Mouse (Mus musculus): Measurements from ENCODE around the gene AI467606. TPM values are rescaled to one million over a fixed set of nuclear protein-coding genes. Genes with fewer than 3 reads are reported as not detected.
"Not testable (repeated sequence)": the region's sequence is repeated elsewhere in the genome, so short reads cannot be mapped to it uniquely, and the experiment has no call there.

Gene AI467606
- polyA plus RNA-seq, 1 experiment from 2014 or later: 1.8 TPM

GRCm38 (mm10) chr7:127082995-127083394 is 8.2 kb upstream of the AI467606 start:
- H3K4me3 ChIP-seq: no peak overlapping the region
- no peak overlapping the region for H3K4me2 ChIP-seq
- H3K9me3 ChIP-seq: no peaks in the 10 kb centered on the region
- no peaks in the 10 kb centered on the region for H3K36me3 ChIP-seq
- H3K9ac ChIP-seq: no peak overlapping the region
- H3K27ac ChIP-seq: no peak overlapping the region
- ATAC-seq (ENCODE audit: insufficient number of reproducible peaks, insufficient read depth, low FRiP score, low TSS enrichment, low read depth): no peak
- H3K4me1 ChIP-seq: no peaks in the 10 kb centered on the region
- no peaks in the 10 kb centered on the region for H3K27me3 ChIP-seq
- WGBS: 60% methylated on average over 2 of the region's 2 CpGs

GRCm38 (mm10) chr7:127083689-127084088 is 7.5 kb upstream of the AI467606 start:
- Histone ChIP-seq H3K36me3 (no peaks in the 10 kb centered on the region), H3K4me2 (no peak overlapping the region), H3K27ac (no peak overlapping the region), H3K4me1 (peaks cover under 1% of the 10 kb centered on the region; the same call in 1 of the 2 replicates), H3K4me3 (no peak overlapping the region), H3K27me3 (no peaks in the 10 kb centered on the region; the same call in 1 of the 2 replicates), H3K9me3 (no peaks in the 10 kb centered on the region), H3K9ac (no peak overlapping the region)
- 81% methylated on average over 4 of the region's 4 CpGs for WGBS
- ATAC-seq (ENCODE audit: insufficient number of reproducible peaks, insufficient read depth, low FRiP score, low TSS enrichment, low read depth): no peak

GRCm38 (mm10) chr7:127084794-127085193 is 6.4 kb upstream of the AI467606 start:
- Histone ChIP-seq H3K9ac (no peak overlapping the region), H3K4me3 (no peak overlapping the region), H3K4me2 (no peak overlapping the region), H3K36me3 (no peaks in the 10 kb centered on the region), H3K9me3 (no peaks in the 10 kb centered on the region), H3K4me1 (peaks cover 8% of the 10 kb centered on the region), H3K27me3 (peaks cover 5% of the 10 kb centered on the region; the same call in 1 of the 2 replicates), H3K27ac (no peak overlapping the region)
- 74% methylated on average over 2 of the region's 2 CpGs for WGBS
- no peak for ATAC-seq (ENCODE audit: insufficient number of reproducible peaks, insufficient read depth, low FRiP score, low TSS enrichment, low read depth)

- not testable (repeated sequence) for H3K9me3 ChIP-seq; H3K36me3 ChIP-seq; H3K27me3 ChIP-seq; H3K4me1 ChIP-seq; ATAC-seq (ENCODE audit: insufficient number of reproducible peaks, insufficient read depth, low FRiP score, low TSS enrichment, low read depth); H3K4me2 ChIP-seq; H3K4me3 ChIP-seq; H3K9ac ChIP-seq; H3K27ac ChIP-seq
- 76% methylated on average over 6 of the region's 6 CpGs for WGBS
These were observed 5.4 kb upstream of the AI467606 start for GRCm38 (mm10) chr7:127085751-127086150.

- peaks cover 20% of the 10 kb centered on the region for H3K4me1 ChIP-seq
- not testable (repeated sequence) for H3K27me3 ChIP-seq; H3K4me2 ChIP-seq; H3K9ac ChIP-seq; H3K36me3 ChIP-seq; H3K4me3 ChIP-seq; H3K9me3 ChIP-seq; ATAC-seq (ENCODE audit: insufficient number of reproducible peaks, insufficient read depth, low FRiP score, low TSS enrichment, low read depth); H3K27ac ChIP-seq
- 91% methylated on average over 6 of the region's 6 CpGs for WGBS
These were observed 3.7 kb upstream of the AI467606 start, which contains the start of gene Zg16 for GRCm38 (mm10) chr7:127087278-127088010. Gene Zg16, minus strand, starts transcription at chr7:127087328.

- peaks cover 20% of the 10 kb centered on the region for H3K4me1 ChIP-seq
- no peak overlapping the region for H3K27ac ChIP-seq
- no peak overlapping the region for H3K4me3 ChIP-seq
- peaks cover 5% of the 10 kb centered on the region; the same call in 1 of the 2 replicates for H3K27me3 ChIP-seq
- H3K9ac ChIP-seq: no peak overlapping the region
- no peaks in the 10 kb centered on the region for H3K9me3 ChIP-seq
- whole genome bisulfite sequencing: 84% methylated on average over 3 of the region's 3 CpGs
- no peak for ATAC-seq (ENCODE audit: insufficient number of reproducible peaks, insufficient read depth, low FRiP score, low TSS enrichment, low read depth)
- H3K4me2 ChIP-seq: no peak overlapping the region
- H3K36me3 ChIP-seq: no peaks in the 10 kb centered on the region
These were observed 3.1 kb upstream of the AI467606 start for GRCm38 (mm10) chr7:127088083-127088482.

GRCm38 (mm10) chr7:127088901-127089845 is 2.0 kb upstream of the AI467606 start:
- no peak for ATAC-seq (ENCODE audit: insufficient number of reproducible peaks, insufficient read depth, low FRiP score, low TSS enrichment, low read depth)
- Histone ChIP-seq H3K4me1 (peaks cover 21% of the 10 kb centered on the region), H3K4me3 (peak overlapping the region; percentile 23), H3K4me2 (peak overlapping the region; percentile 46), H3K27me3 (peaks cover 5% of the 10 kb centered on the region; the same call in 1 of the 2 replicates), H3K9ac (peak overlapping the region; percentile 59), H3K36me3 (no peaks in the 10 kb centered on the region), H3K9me3 (no peaks in the 10 kb centered on the region), H3K27ac (no peak overlapping the region)
- 18% methylated on average over 27 of the region's 27 CpGs for WGBS

- H3K4me3 ChIP-seq: no peak overlapping the region
- H3K4me2 ChIP-seq: 0 out of 2 replicates have a peak overlapping the region, but pooled peaks have one; percentile 35
- no peaks in the 10 kb centered on the region for H3K36me3 ChIP-seq
- H3K9ac ChIP-seq: no peak overlapping the region
- H3K27me3 ChIP-seq: peaks cover 5% of the 10 kb centered on the region; the same call in 1 of the 2 replicates
- H3K9me3 ChIP-seq: no peaks in the 10 kb centered on the region
- H3K4me1 ChIP-seq: peaks cover 24% of the 10 kb centered on the region
- ATAC-seq (ENCODE audit: insufficient number of reproducible peaks, insufficient read depth, low FRiP score, low TSS enrichment, low read depth): no peak
- 89% methylated on average over 19 of the region's 20 CpGs for WGBS
- no peak overlapping the region for H3K27ac ChIP-seq
These were observed 725 bp upstream of the AI467606 start for GRCm38 (mm10) chr7:127090154-127091113.

GRCm38 (mm10) chr7:127093914-127094313 is 2.8 kb downstream of the AI467606 start:
- WGBS: 68% methylated on average over 3 of the region's 3 CpGs
- H3K27ac ChIP-seq: no peak overlapping the region
- no peak for ATAC-seq (ENCODE audit: insufficient number of reproducible peaks, insufficient read depth, low FRiP score, low TSS enrichment, low read depth)
- H3K9me3 ChIP-seq: no peaks in the 10 kb centered on the region
- no peak overlapping the region for H3K4me3 ChIP-seq
- peaks cover 4% of the 10 kb centered on the region; the same call in 1 of the 2 replicates for H3K27me3 ChIP-seq
- H3K9ac ChIP-seq: no peak overlapping the region
- peaks cover 39% of the 10 kb centered on the region for H3K4me1 ChIP-seq
- H3K36me3 ChIP-seq: no peaks in the 10 kb centered on the region
- H3K4me2 ChIP-seq: no peak overlapping the region

- ATAC-seq (ENCODE audit: insufficient number of reproducible peaks, insufficient read depth, low FRiP score, low TSS enrichment, low read depth): no peak
- 35% methylated on average over 7 of the region's 7 CpGs for WGBS
- H3K27ac ChIP-seq: peak overlapping the region; percentile 90
These were observed 5.3 kb downstream of the AI467606 start for GRCm38 (mm10) chr7:127096456-127096855.

GRCm38 (mm10) chr7:127098521-127098920 is 7.4 kb downstream of the AI467606 start:
- no peak overlapping the region for H3K9ac ChIP-seq
- H3K4me2 ChIP-seq: no peak overlapping the region
- no peaks in the 10 kb centered on the region for H3K9me3 ChIP-seq
- H3K4me1 ChIP-seq: peaks cover 21% of the 10 kb centered on the region
- no peak for ATAC-seq (ENCODE audit: insufficient number of reproducible peaks, insufficient read depth, low FRiP score, low TSS enrichment, low read depth)
- no peaks in the 10 kb centered on the region for H3K27me3 ChIP-seq
- no peak overlapping the region for H3K4me3 ChIP-seq
- no peaks in the 10 kb centered on the region for H3K36me3 ChIP-seq
- 79% methylated on average over 5 of the region's 5 CpGs for WGBS
- no peak overlapping the region for H3K27ac ChIP-seq

More at GRCm38 (mm10) chr7:127096456-127096855, 5.3 kb downstream of the AI467606 start:
- Histone ChIP-seq H3K4me2 (peak overlapping the region; percentile 42), H3K36me3 (no peaks in the 10 kb centered on the region), H3K9me3 (no peaks in the 10 kb centered on the region), H3K27me3 (no peaks in the 10 kb centered on the region), H3K4me1 (peaks cover 25% of the 10 kb centered on the region), H3K9ac (no peak overlapping the region), H3K4me3 (no peak overlapping the region)

All from embryonic facial prominence, embryonic 13.5 days (tissue).